In genomic region chr2:172831133-172831532, GRCm38 (mm10) we compare ENCODE assay signal across 7 mouse cellular contexts.
DNase-seq lines count a peak whose midpoint lies in the region; ATAC-seq lines count a peak whose summit lies in the region.

No protein-coding gene starts in this region.

- DNase-seq in adrenal gland, postnatal 14 days, result peak; percentile 94
- DNase-seq in embryonic facial prominence, embryonic 11.5 days (ENCODE audit: low spot score), result peak; percentile 92
- peak; percentile 66 to 93 for DNase-seq in heart, adult 18-20 months
- peak; percentile 65 for DNase-seq in kidney, adult 11 months
- peak; percentile 97 for DNase-seq in limb, embryonic 10.5 days (ENCODE audit: low spot score)
- peak; percentile 91 for DNase-seq in midbrain, embryonic 14.5 days
- DNase-seq in spleen, adult 12 weeks (ENCODE audit: low spot score), result peak; percentile 65

- H3K9ac ChIP-seq in embryonic facial prominence, embryonic 11.5 days (replicated peaks; ENCODE audit: low read length), result no peak overlapping the region
- H3K9ac ChIP-seq in midbrain, embryonic 14.5 days (replicated peaks; ENCODE audit: low read length), result no peak overlapping the region

- H3K4me1 ChIP-seq in embryonic facial prominence, embryonic 11.5 days (ENCODE audit: control insufficient read depth, insufficient read depth, low read length), result no peaks in the 10 kb centered on the region
- H3K4me1 ChIP-seq in limb, embryonic 10.5 days, result peaks cover 65% of the 10 kb centered on the region
- no peaks in the 10 kb centered on the region for H3K4me1 ChIP-seq in midbrain, embryonic 14.5 days (ENCODE audit: control insufficient read depth, insufficient read depth, low read length)

- no peak overlapping the region for H3K27ac ChIP-seq in embryonic facial prominence, embryonic 11.5 days (replicated peaks; ENCODE audit: low read depth, low read length)
- H3K27ac ChIP-seq in limb, embryonic 10.5 days, result peak overlapping the region; percentile 57
- no peak overlapping the region for H3K27ac ChIP-seq in midbrain, embryonic 14.5 days (replicated peaks; ENCODE audit: low read depth, low read length)

- H3K27me3 ChIP-seq in embryonic facial prominence, embryonic 11.5 days (ENCODE audit: control insufficient read depth, insufficient read depth, low read length), result no peaks in the 10 kb centered on the region
- peaks cover 13% of the 10 kb centered on the region for H3K27me3 ChIP-seq in limb, embryonic 10.5 days (ENCODE audit: low read depth, poor library complexity, severe bottlenecking)
- no peaks in the 10 kb centered on the region for H3K27me3 ChIP-seq in midbrain, embryonic 14.5 days (ENCODE audit: control insufficient read depth, insufficient read depth, low read length)

- no peaks in the 10 kb centered on the region for H3K36me3 ChIP-seq in embryonic facial prominence, embryonic 11.5 days (replicated peaks; ENCODE audit: control insufficient read depth, insufficient read depth, low read depth, low read length)
- H3K36me3 ChIP-seq in limb, embryonic 10.5 days, result no peaks in the 10 kb centered on the region
- H3K36me3 ChIP-seq in midbrain, embryonic 14.5 days (ENCODE audit: control insufficient read depth, insufficient read depth, low read length), result no peaks in the 10 kb centered on the region

- 14% methylated on average over 3 of the region's 3 CpGs for WGBS in embryonic facial prominence, embryonic 11.5 days
- WGBS in limb, embryonic 10.5 days, result 18% methylated on average over 3 of the region's 3 CpGs
- 17% methylated on average over 3 of the region's 3 CpGs for WGBS in midbrain, embryonic 14.5 days

- H3K4me3 ChIP-seq in embryonic facial prominence, embryonic 11.5 days (ENCODE audit: low read depth, low read length), result no peak overlapping the region
- no peak overlapping the region for H3K4me3 ChIP-seq in limb, embryonic 10.5 days
- H3K4me3 ChIP-seq in midbrain, embryonic 14.5 days (replicated peaks; ENCODE audit: low read depth, low read length), result no peak overlapping the region

- 0 out of 2 replicates have a peak, but pooled peaks have one; percentile 14 for ATAC-seq in embryonic facial prominence, embryonic 11.5 days (replicated peaks; ENCODE audit: insufficient number of reproducible peaks, low FRiP score, low TSS enrichment, low read depth)
- ATAC-seq in midbrain, embryonic 14.5 days (ENCODE audit: low FRiP score, low TSS enrichment), result peak; percentile 57; the same call in 1 of the 2 replicates

- no peak overlapping the region for H3K4me2 ChIP-seq in embryonic facial prominence, embryonic 11.5 days (ENCODE audit: low read depth, low read length)
- H3K4me2 ChIP-seq in midbrain, embryonic 14.5 days (ENCODE audit: low read length), result no peak overlapping the region

- no peaks in the 10 kb centered on the region for H3K9me3 ChIP-seq in embryonic facial prominence, embryonic 11.5 days (replicated peaks; ENCODE audit: control insufficient read depth, low read length)
- no peaks in the 10 kb centered on the region for H3K9me3 ChIP-seq in limb, embryonic 10.5 days (replicated peaks)
- no peaks in the 10 kb centered on the region for H3K9me3 ChIP-seq in midbrain, embryonic 14.5 days (ENCODE audit: control insufficient read depth, low read length)
